In genomic region chr10:79921572-79921971, GRCm38 (mm10) we compare ENCODE assay signal across 8 mouse cellular contexts. TPM values are rescaled to one million over a fixed set of nuclear protein-coding genes. Genes with fewer than 3 reads are reported as not detected.
DNase-seq lines count a peak whose midpoint lies in the region; ATAC-seq and TF ChIP-seq lines count a peak whose summit lies in the region.

No protein-coding gene starts in this region.

- H3K27ac ChIP-seq in heart, embryonic 14.5 days (replicated peaks in 1 of 2; ENCODE audit: control insufficient read depth in 1 of 2, insufficient read depth in 1 of 2, low read depth in 2 of 2, low read length in 2 of 2) = no peak overlapping the region
- H3K27ac ChIP-seq in hindbrain, embryonic 11.5 days (ENCODE audit: low read depth, low read length) = no peak overlapping the region
- H3K27ac ChIP-seq in midbrain, embryonic 13.5 days = no peak overlapping the region

- no peak for TF ChIP-seq POLR2A in brain, embryonic 14.5 days (IDR thresholded peaks at IDR 0.05; ENCODE audit: borderline replicate concordance, extremely low read depth, insufficient read depth, insufficient read length, poor library complexity, severe bottlenecking)

- DNase-seq in heart, adult 9 months (ENCODE audit: low spot score in 2 of 2) = no peak
- DNase-seq in brain, embryonic 14.5 days (ENCODE audit: low read depth) = peak; percentile 13
- DNase-seq in hindbrain, embryonic 11.5 days (ENCODE audit: low spot score) = peak; percentile 50
- no peak for DNase-seq in urinary bladder, postnatal 36 days (ENCODE audit: low spot score in 2 of 2)
- DNase-seq in gastrocnemius, postnatal 4 days (ENCODE audit: low spot score in 2 of 2) = no peak
- no peak for DNase-seq in spleen, postnatal 14 days (ENCODE audit: low spot score in 2 of 2)

- peak overlapping the region; percentile 14 to 38 for H3K4me3 ChIP-seq in heart, embryonic 14.5 days (ENCODE audit: control insufficient read depth in 1 of 2, insufficient read depth in 1 of 2, low read depth in 1 of 2, low read length in 2 of 2)
- peak overlapping the region; percentile 20 for H3K4me3 ChIP-seq in hindbrain, embryonic 11.5 days (ENCODE audit: low read depth, low read length)
- H3K4me3 ChIP-seq in midbrain, embryonic 13.5 days (replicated peaks) = peak overlapping the region; percentile 31

- WGBS in heart, embryonic 14.5 days = 2% methylated on average over 34 of the region's 34 CpGs
- 2% methylated on average over 34 of the region's 34 CpGs for WGBS in hindbrain, embryonic 11.5 days
- WGBS in midbrain, embryonic 13.5 days = 1% methylated on average over 34 of the region's 34 CpGs

- H3K36me3 ChIP-seq in heart, embryonic 14.5 days (ENCODE audit: control insufficient read depth, insufficient read depth, low read length) = no peaks in the 10 kb centered on the region
- no peaks in the 10 kb centered on the region for H3K36me3 ChIP-seq in hindbrain, embryonic 11.5 days (ENCODE audit: control insufficient read depth, insufficient read depth, low read length)
- H3K36me3 ChIP-seq in midbrain, embryonic 13.5 days = no peaks in the 10 kb centered on the region

- peaks cover 11 to 32% of the 10 kb centered on the region in 2 experiments for H3K4me1 ChIP-seq in heart, embryonic 14.5 days (ENCODE audit: control insufficient read depth in 2 of 2, insufficient read depth in 2 of 2, low read length in 2 of 2)
- peaks cover 24% of the 10 kb centered on the region for H3K4me1 ChIP-seq in hindbrain, embryonic 11.5 days (replicated peaks; ENCODE audit: control insufficient read depth, insufficient read depth, low read length)
- peaks cover 52% of the 10 kb centered on the region for H3K4me1 ChIP-seq in midbrain, embryonic 13.5 days (replicated peaks)

- H3K27me3 ChIP-seq in heart, embryonic 14.5 days (ENCODE audit: control insufficient read depth, insufficient read depth, low read length) = peaks cover 62% of the 10 kb centered on the region
- H3K27me3 ChIP-seq in hindbrain, embryonic 11.5 days (ENCODE audit: control insufficient read depth, insufficient read depth, low read length) = peaks cover 70% of the 10 kb centered on the region
- peaks cover 67% of the 10 kb centered on the region for H3K27me3 ChIP-seq in midbrain, embryonic 13.5 days

- peak overlapping the region; percentile 69 for H3K4me2 ChIP-seq in heart, embryonic 14.5 days (ENCODE audit: low read length)
- H3K4me2 ChIP-seq in hindbrain, embryonic 11.5 days (replicated peaks; ENCODE audit: low read depth, low read length) = peak overlapping the region; percentile 29
- peak overlapping the region; percentile 43 for H3K4me2 ChIP-seq in midbrain, embryonic 13.5 days (replicated peaks)

- H3K9me3 ChIP-seq in heart, embryonic 14.5 days (ENCODE audit: control insufficient read depth, low read length) = no peaks in the 10 kb centered on the region
- no peaks in the 10 kb centered on the region for H3K9me3 ChIP-seq in hindbrain, embryonic 11.5 days (ENCODE audit: control insufficient read depth, low read length)
- H3K9me3 ChIP-seq in midbrain, embryonic 13.5 days = no peaks in the 10 kb centered on the region

- TF ChIP-seq CTCF in brain, embryonic 14.5 days (IDR thresholded peaks at IDR 0.05; ENCODE audit: borderline replicate concordance, extremely low read depth, insufficient read depth, insufficient read length) = no peak

- no peak for ATAC-seq in heart, embryonic 14.5 days (ENCODE audit: insufficient number of reproducible peaks, insufficient read depth, low FRiP score, low read depth)
- no peak for ATAC-seq in hindbrain, embryonic 11.5 days (ENCODE audit: low FRiP score)
- no peak for ATAC-seq in midbrain, embryonic 13.5 days

- H3K9ac ChIP-seq in heart, embryonic 14.5 days (ENCODE audit: low read length) = peak overlapping the region; percentile 47
- no peak overlapping the region for H3K9ac ChIP-seq in hindbrain, embryonic 11.5 days (ENCODE audit: low read depth, low read length)
- peak overlapping the region; percentile 37 for H3K9ac ChIP-seq in midbrain, embryonic 13.5 days (replicated peaks)

RNA-seq across cellular contexts. Expression of gene R3hdm4, which starts 0.6 kb away (rescaled TPM):
- polyA plus RNA-seq in heart, embryonic 14.5 days (2014; fragmentation: Nextera tagmentation; extraction: Ambion mirVana) = 96.7 and 98.5 TPM in 2 replicates
- 195 and 197 TPM in 2 replicates for polyA plus RNA-seq in brain, embryonic 14.5 days (2012; rRNA removed)
- polyA plus RNA-seq in hindbrain, embryonic 11.5 days (2014; fragmentation: Nextera tagmentation; extraction: Ambion mirVana) = 131 and 139 TPM in 2 replicates
- polyA plus RNA-seq in midbrain, embryonic 13.5 days (2015; fragmentation: Nextera tagmentation; extraction: Ambion mirVana) = 231 TPM in 2 replicates
- total RNA-seq in gastrocnemius, postnatal 4 days (2021) = 100 to 1,000 TPM in 1 of 2 experiments, 10 to 100 TPM in 1; 97.9 to 102 TPM

RNA-seq across cellular contexts. Expression of gene Kiss1r, which starts 4.8 kb away (rescaled TPM):
- polyA plus RNA-seq in heart, embryonic 14.5 days (2014; fragmentation: Nextera tagmentation; extraction: Ambion mirVana) = 0.19 and 0.70 TPM in 2 replicates
- polyA plus RNA-seq in brain, embryonic 14.5 days (2012; rRNA removed) = 4.1 and 4.4 TPM in 2 replicates
- 0.26 and 0.36 TPM in 2 replicates for polyA plus RNA-seq in hindbrain, embryonic 11.5 days (2014; fragmentation: Nextera tagmentation; extraction: Ambion mirVana)
- 2.2 and 2.3 TPM in 2 replicates for polyA plus RNA-seq in midbrain, embryonic 13.5 days (2015; fragmentation: Nextera tagmentation; extraction: Ambion mirVana)
- under 1 TPM; 0.41 to 0.56 TPM for total RNA-seq in gastrocnemius, postnatal 4 days (2021)

RNA-seq across cellular contexts. Expression of gene Arid3a, which starts 5.3 kb away (rescaled TPM):
- 1.9 and 2.8 TPM in 2 replicates for polyA plus RNA-seq in heart, embryonic 14.5 days (2014; fragmentation: Nextera tagmentation; extraction: Ambion mirVana)
- polyA plus RNA-seq in brain, embryonic 14.5 days (2012; rRNA removed) = 5.2 and 7.0 TPM in 2 replicates
- 4.9 and 9.0 TPM in 2 replicates for polyA plus RNA-seq in hindbrain, embryonic 11.5 days (2014; fragmentation: Nextera tagmentation; extraction: Ambion mirVana)
- polyA plus RNA-seq in midbrain, embryonic 13.5 days (2015; fragmentation: Nextera tagmentation; extraction: Ambion mirVana) = 3.8 and 3.9 TPM in 2 replicates
- total RNA-seq in gastrocnemius, postnatal 4 days (2021) = 1 to 10 TPM; 4.5 to 4.9 TPM

RNA-seq across cellular contexts. Expression of gene Gm26602, which starts 10.9 kb away (rescaled TPM):
- 4.6 TPM in 1 of 2 replicates, not detected in the other for polyA plus RNA-seq in heart, embryonic 14.5 days (2014; fragmentation: Nextera tagmentation; extraction: Ambion mirVana)
- not detected in 2 replicates for polyA plus RNA-seq in brain, embryonic 14.5 days (2012; rRNA removed)
- polyA plus RNA-seq in hindbrain, embryonic 11.5 days (2014; fragmentation: Nextera tagmentation; extraction: Ambion mirVana) = 23.6 and 25.3 TPM in 2 replicates
- polyA plus RNA-seq in midbrain, embryonic 13.5 days (2015; fragmentation: Nextera tagmentation; extraction: Ambion mirVana) = 17.5 and 34.1 TPM in 2 replicates
- total RNA-seq in gastrocnemius, postnatal 4 days (2021) = not detected

RNA-seq across cellular contexts. Expression of gene Med16, which starts 12.8 kb away (rescaled TPM):
- polyA plus RNA-seq in heart, embryonic 14.5 days (2014; fragmentation: Nextera tagmentation; extraction: Ambion mirVana) = 34.7 TPM in 2 replicates
- 84.7 and 92.6 TPM in 2 replicates for polyA plus RNA-seq in brain, embryonic 14.5 days (2012; rRNA removed)
- polyA plus RNA-seq in hindbrain, embryonic 11.5 days (2014; fragmentation: Nextera tagmentation; extraction: Ambion mirVana) = 33.7 and 41.8 TPM in 2 replicates
- polyA plus RNA-seq in midbrain, embryonic 13.5 days (2015; fragmentation: Nextera tagmentation; extraction: Ambion mirVana) = 62.9 and 69.1 TPM in 2 replicates
- total RNA-seq in gastrocnemius, postnatal 4 days (2021) = 10 to 100 TPM; 39.4 to 41.1 TPM

Comparison
In these comparisons a context has a peak if more than half of its experiments do, and no peak if none do; other contexts are left out.
1. DNase-seq: peak in brain, embryonic 14.5 days (single experiment) and hindbrain, embryonic 11.5 days (single experiment); none in heart, adult 9 months (0 of 2), urinary bladder, postnatal 36 days (0 of 2), gastrocnemius, postnatal 4 days (0 of 2) and spleen, postnatal 14 days (0 of 2).
2. Peak in every context shown above with its lines, with median percentiles within 50 percentile points of each other: H3K4me2 ChIP-seq and H3K4me3 ChIP-seq.